Mouse (Mus musculus) myocyte (in vitro differentiated cells): ENCODE results near the gene Ryr2.

Experiments
- MYOD1 ChIP-seq, 3 experiments: IDR thresholded peaks; one replicate each; pipeline ENCODE4 v1.6.1; 2011; ENCODE audit warnings: control low read depth in 2 of 3, low read depth in 2 of 3, mild to moderate bottlenecking in 2 of 3, moderate library complexity in 1 of 3; ENCODE audit not compliant: insufficient read length in 2 of 3, control insufficient read depth in 1 of 3
- POLR2A ChIP-seq: IDR thresholded peaks from one replicate; pipeline ENCODE4 v1.6.1; 2011; ENCODE audit warnings: low read depth, mild to moderate bottlenecking, control low read depth, moderate library complexity; ENCODE audit not compliant: insufficient read length

DNA sequence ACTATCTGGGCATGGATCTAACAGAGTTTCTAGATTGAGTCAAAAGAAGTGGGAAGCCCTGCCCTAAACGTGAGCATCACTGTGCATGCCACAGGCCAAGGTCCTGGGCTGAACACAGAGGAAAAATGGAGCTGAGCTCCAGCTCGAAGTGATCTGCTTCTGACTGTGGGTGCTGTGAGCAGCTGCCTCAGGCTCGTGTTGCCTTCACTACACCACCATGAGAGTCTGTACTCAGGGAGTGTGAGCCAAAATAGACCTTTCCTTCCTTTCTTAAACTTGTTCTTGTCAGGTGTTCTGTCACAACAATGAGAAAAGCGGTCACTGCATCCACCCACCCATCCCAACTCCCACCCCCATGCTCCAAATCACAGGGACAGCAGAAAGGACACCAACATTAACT, 27.2 kb downstream of the Ryr2 start:
- TF ChIP-seq POLR2A (no peak), MYOD1 (IDR thresholded peaks at IDR 0.05; ENCODE audit: control insufficient read depth in 1 of 3, insufficient read length in 2 of 3, low read depth in 2 of 3) (no peak)
